Mouse (Mus musculus) cerebellum, adult 2 months (tissue): ENCODE measurements at regions not wholly inside any gene's neighbourhood (a gene's known extent, or its start where the extent isn't known, plus 50 kb on each side); places are given as distances from the start of the nearest gene placed in this dataset.

Experiments used
- CTCF ChIP-seq: fragments of 200-500 bp; IDR thresholded peaks from 2 replicates; pipeline ENCODE4 v1.5.1; 2011; ENCODE audit warnings: low read depth, mild to moderate bottlenecking, control low read depth, low read length, moderate library complexity, borderline replicate concordance; ENCODE audit not compliant: insufficient read depth
- POLR2A ChIP-seq: fragments of 200-500 bp; IDR thresholded peaks from 2 replicates; pipeline ENCODE4 v1.6.1; 2011; ENCODE audit warnings: low read length, control low read depth, borderline replicate concordance; ENCODE audit not compliant: insufficient read depth

DNA sequence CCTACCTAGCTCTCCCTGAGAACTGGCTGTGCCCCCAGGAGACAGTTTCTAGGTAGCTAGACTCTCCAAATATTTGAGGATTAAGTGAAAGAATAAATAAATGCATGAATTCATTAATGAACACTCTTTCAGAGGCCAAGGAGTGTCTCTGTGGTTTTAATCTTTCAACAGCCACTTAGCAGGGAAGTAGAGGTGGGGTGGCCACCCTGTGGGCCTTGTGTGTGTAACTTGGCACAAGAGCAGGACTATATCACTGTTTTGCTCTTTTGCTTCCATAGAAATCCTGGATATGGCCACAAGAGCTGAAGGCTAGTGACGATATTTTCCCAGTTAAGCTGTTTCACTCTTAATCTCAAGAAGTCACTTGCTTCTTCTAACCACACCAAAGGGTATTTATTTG lies 123.1 kb downstream of the Areg start:
- TF ChIP-seq POLR2A = no peak
- no peak for TF ChIP-seq CTCF
